Mouse (Mus musculus) ES-Bruce4 (cell line): ENCODE data around the gene Zfp652. TPM values are rescaled to one million over a fixed set of nuclear protein-coding genes. Genes with fewer than 3 reads are reported as not detected.

ENCODE experiments used
- H3K27ac ChIP-seq: 2 replicates; pipeline ENCODE4 v1.5.1; 2012; ENCODE audit warnings: low read length, inconsistent platforms; ENCODE audit not compliant: insufficient read depth
- H3K27me3 ChIP-seq: 2 replicates; pipeline ENCODE4 v1.6.1; 2012; ENCODE audit warnings: mild to moderate bottlenecking, low read length, inconsistent platforms; ENCODE audit not compliant: control insufficient read depth, poor library complexity, insufficient read depth, severe bottlenecking
- H3K36me3 ChIP-seq: 2 replicates; pipeline ENCODE4 v1.6.1; 2012; ENCODE audit warnings: inconsistent platforms, mild to moderate bottlenecking, low read length, moderate library complexity; ENCODE audit not compliant: control insufficient read depth, poor library complexity, insufficient read depth, severe bottlenecking
- H3K4me1 ChIP-seq: one replicate; pipeline ENCODE4 v1.8.1; 2011; ENCODE audit warnings: low read length; ENCODE audit not compliant: control insufficient read depth, insufficient read depth
- H3K4me3 ChIP-seq: 2 replicates; pipeline ENCODE4 v1.5.1; 2011; ENCODE audit warnings: low read depth, mild to moderate bottlenecking, low read length
- H3K9ac ChIP-seq: 2 replicates; pipeline ENCODE4 v1.6.1; 2012; ENCODE audit warnings: low read depth, mild to moderate bottlenecking, inconsistent platforms; ENCODE audit not compliant: poor library complexity, severe bottlenecking
- H3K9me3 ChIP-seq: replicated peaks from 2 replicates; pipeline ENCODE4 v1.6.1; 2012; ENCODE audit warnings: mild to moderate bottlenecking, low read length, inconsistent platforms; ENCODE audit not compliant: control insufficient read depth, poor library complexity, insufficient read depth, severe bottlenecking
- CTCF ChIP-seq: IDR thresholded peaks from one replicate; pipeline ENCODE4 v1.8.1; 2011; ENCODE audit warnings: low read depth, low read length
- EP300 ChIP-seq: IDR thresholded peaks from 2 replicates; pipeline ENCODE4 v1.6.1; 2011; ENCODE audit warnings: low read depth, low read length; ENCODE audit not compliant: insufficient read depth
- POLR2A ChIP-seq: IDR thresholded peaks from one replicate; pipeline ENCODE4 v1.8.1; 2011; ENCODE audit warnings: low read length; ENCODE audit not compliant: insufficient read depth
- polyA plus RNA-seq: library from polyadenylated mRNA; stranded (reverse); fragments of >200 nt; gene quantifications from 2 replicates; pipeline ENCODE4 v1.2.4, GENCODE M21; 2011; ENCODE audit warnings: low read depth; ENCODE audit not compliant: missing spikeins, insufficient read depth, insufficient read length

Gene Zfp652
- polyA plus RNA-seq, 1 experiment, result 41.4 TPM

GRCm38 (mm10) chr11:95857716-95858527, 145.4 kb downstream of the Zfp652 start:
- peak overlapping the region; percentile 73 for H3K27ac ChIP-seq
- H3K4me3 ChIP-seq, result peak overlapping the region; percentile 83

GRCm38 (mm10) chr11:95858528-95859467, 146.3 kb downstream of the Zfp652 start:
- Histone ChIP-seq H3K4me1 (no peaks in the 10 kb centered on the region), H3K9me3 (no peaks in the 10 kb centered on the region), H3K36me3 (peaks cover 11% of the 10 kb centered on the region), H3K27me3 (no peaks in the 10 kb centered on the region), H3K27ac (peak overlapping the region; percentile 93), H3K4me3 (peak overlapping the region; percentile 97), H3K9ac (peak overlapping the region; percentile 88)
- TF ChIP-seq CTCF (no peak), EP300 (no peak), POLR2A (peak; percentile 4)

More at GRCm38 (mm10) chr11:95857716-95858527, 145.4 kb downstream of the Zfp652 start:
- no peaks in the 10 kb centered on the region for H3K9me3 ChIP-seq
- peaks cover 11% of the 10 kb centered on the region for H3K36me3 ChIP-seq
- H3K27me3 ChIP-seq, result no peaks in the 10 kb centered on the region
- H3K4me1 ChIP-seq, result no peaks in the 10 kb centered on the region
- no peak for TF ChIP-seq CTCF
- TF ChIP-seq POLR2A, result peak; percentile 3
- no peak for TF ChIP-seq EP300
- H3K9ac ChIP-seq, result peak overlapping the region; percentile 88

GRCm38 (mm10) chr11:95859468-95859855, 147.0 kb downstream of the Zfp652 start:
- TF ChIP-seq POLR2A, result no peak
- 0 out of 2 replicates have a peak, but pooled peaks have one; percentile 20 for TF ChIP-seq EP300
- Histone ChIP-seq H3K9ac (peak overlapping the region; percentile 88), H3K27me3 (no peaks in the 10 kb centered on the region), H3K4me1 (no peaks in the 10 kb centered on the region), H3K4me3 (peak overlapping the region; percentile 97), H3K36me3 (peaks cover 14% of the 10 kb centered on the region), H3K9me3 (no peaks in the 10 kb centered on the region), H3K27ac (peak overlapping the region; percentile 93)

GRCm38 (mm10) chr11:95860071-95860490, 147.6 kb downstream of the Zfp652 start:
- Histone ChIP-seq H3K27me3 (no peaks in the 10 kb centered on the region), H3K9ac (peak overlapping the region; percentile 88), H3K36me3 (peaks cover 14% of the 10 kb centered on the region), H3K4me1 (no peaks in the 10 kb centered on the region), H3K4me3 (peak overlapping the region; percentile 97), H3K27ac (no peak overlapping the region), H3K9me3 (no peaks in the 10 kb centered on the region)
- TF ChIP-seq EP300 (no peak), POLR2A (no peak), CTCF (no peak)

GRCm38 (mm10) chr11:95861397-95861796, 148.9 kb downstream of the Zfp652 start:
- Histone ChIP-seq H3K4me1 (no peaks in the 10 kb centered on the region), H3K27ac (no peak overlapping the region), H3K36me3 (peaks cover 14% of the 10 kb centered on the region), H3K9ac (no peak overlapping the region), H3K27me3 (no peaks in the 10 kb centered on the region), H3K9me3 (no peaks in the 10 kb centered on the region), H3K4me3 (no peak overlapping the region)
- TF ChIP-seq POLR2A, result no peak
- no peak for TF ChIP-seq CTCF
- no peak for TF ChIP-seq EP300
